Mouse (Mus musculus): ENCODE measurements around the gene Elof1. TPM values are rescaled to one million over a fixed set of nuclear protein-coding genes. Genes with fewer than 3 reads are reported as not detected.
"Not testable (repeated sequence)": the region's sequence is repeated elsewhere in the genome, so short reads cannot be mapped to it uniquely, and the experiment has no call there.

The Elof1 gene
- total RNA-seq, 2 experiments from 2014 or later = 60.4 to 60.7 TPM

DNA sequence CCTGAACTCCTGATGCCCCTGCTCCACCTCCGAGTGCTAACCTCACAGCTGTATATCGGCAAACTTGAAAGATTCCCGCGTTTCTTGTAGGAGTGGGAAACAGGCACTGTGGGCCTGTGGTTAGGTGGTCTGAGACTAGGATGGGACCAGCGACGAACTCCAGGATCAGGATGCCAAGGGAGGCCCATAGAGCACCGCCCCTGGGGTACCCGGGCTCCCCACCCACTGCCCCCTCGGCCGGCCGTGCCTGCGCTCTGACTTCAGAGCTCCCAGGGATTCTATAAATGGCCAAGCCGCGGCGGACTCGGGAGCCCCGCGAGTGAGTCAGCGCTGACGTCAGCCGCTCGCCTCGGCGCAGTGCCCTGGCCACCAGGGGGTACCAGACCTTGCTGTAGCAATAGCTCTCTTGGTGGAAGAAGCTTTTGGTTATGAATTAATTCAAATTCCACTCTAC, 21.1 kb downstream of the Elof1 start:
- peak; percentile 72 to 75 for DNase-seq (ENCODE audit: low spot score in 2 of 2)

DNA sequence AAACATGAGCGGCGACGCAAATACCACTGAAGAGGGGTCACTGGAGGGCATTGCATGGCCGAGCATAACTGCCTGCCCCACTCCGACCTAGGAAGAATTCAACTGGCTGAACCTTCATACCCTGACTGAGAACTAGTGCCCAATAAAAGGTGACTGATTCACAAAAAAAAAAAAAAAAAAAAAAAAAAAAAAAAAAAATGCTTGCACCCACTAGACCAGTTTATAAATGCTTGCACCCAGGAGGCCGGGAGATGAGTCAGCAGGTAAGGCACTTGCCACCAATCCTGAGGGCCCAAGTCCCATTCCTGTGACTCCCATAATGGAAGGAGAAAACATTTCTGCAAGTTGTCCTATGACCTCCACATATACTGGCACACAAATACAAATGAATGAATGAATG, 24.2 kb downstream of the Elof1 start:
- DNase-seq (ENCODE audit: low spot score in 2 of 2) = no peak

DNA sequence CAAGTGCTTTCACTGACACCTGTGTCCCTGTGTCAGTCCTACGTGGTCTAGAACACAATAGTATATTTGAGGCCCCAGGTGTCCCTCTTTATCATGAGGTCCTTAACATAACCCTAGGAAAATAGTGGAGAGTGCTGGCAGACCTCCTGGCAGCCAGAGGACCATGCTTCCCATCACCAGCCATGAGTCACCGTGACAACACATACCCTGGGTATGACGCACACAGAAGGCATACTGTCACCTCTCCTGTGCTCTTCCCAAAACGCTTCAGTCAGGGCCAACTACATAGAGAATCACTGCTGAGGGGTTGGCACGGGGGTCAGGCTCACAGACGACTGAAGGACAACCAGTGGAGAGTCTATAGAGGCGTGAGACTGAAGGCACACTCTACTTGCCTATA, 27.0 kb downstream of the Elof1 start:
- no peak for DNase-seq (ENCODE audit: low spot score in 2 of 2)

DNA sequence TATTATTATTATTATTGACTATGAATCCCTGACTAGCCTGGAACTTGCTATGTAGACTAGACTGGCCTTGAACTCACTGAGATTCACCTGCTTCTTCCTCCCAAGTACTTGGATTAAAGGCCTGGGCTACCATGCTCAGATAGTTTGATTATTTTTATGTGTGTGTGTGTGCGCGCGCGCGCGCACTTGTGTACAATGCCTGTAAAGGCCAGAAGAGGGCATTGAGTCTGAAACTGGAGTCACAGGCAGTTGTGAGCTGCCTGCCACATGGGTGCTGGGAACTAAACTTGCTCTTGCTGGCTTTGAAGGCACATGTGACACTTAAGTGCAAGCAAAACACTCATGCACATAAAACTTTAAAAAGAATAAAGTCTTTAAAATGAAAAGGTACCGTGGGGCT, 27.7 kb downstream of the Elof1 start:
- DNase-seq (ENCODE audit: low spot score in 2 of 2) = no peak

DNA sequence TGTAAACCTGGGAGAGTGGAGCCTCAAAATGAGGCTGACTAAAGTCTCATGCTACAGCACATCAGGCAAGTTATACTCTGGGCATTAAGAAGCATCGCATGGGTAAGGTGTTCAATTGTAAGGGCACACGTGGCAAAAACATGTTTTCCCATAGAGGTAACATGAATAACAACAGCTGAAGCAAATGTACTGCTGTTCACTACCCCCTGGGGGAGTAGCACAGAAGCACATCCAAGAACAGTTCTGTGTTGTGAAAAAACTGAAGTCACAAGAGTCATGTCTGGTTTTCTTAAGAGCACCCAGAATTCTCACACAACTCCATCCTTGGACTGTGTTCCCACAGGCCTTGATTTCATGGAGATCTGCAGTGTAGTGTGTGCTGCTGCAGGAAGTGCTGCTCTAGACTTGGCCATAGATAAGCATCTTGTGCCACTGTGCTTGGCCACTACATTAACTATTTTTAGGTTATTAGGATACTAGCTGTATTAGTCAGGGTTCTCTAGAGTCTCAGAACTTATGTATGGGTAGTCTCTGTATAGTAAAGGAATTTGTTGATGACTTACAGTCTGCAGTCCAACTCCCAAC, 29.8 kb downstream of the Elof1 start:
- no peak for DNase-seq (ENCODE audit: low spot score in 2 of 2)

DNA sequence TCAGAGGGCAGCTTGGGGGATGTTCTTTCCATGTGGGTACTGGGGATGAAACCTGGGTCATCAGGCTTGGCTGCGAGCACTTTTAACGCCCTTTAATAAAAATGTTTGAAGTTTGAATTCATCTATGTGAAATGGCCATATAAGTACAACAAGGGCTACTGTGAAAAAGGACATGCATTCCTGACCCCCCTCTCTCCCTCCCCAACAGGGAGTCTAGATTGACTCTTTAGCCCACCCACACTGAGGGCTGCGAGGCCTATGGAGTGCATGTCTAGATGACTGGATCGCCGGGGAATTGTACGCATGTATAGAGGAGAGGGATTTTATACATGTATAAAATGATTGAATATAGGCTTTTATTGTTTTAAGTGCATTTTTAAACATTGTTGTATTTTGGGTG, 31.0 kb downstream of the Elof1 start:
- no peak for DNase-seq (ENCODE audit: low spot score in 2 of 2)

DNA sequence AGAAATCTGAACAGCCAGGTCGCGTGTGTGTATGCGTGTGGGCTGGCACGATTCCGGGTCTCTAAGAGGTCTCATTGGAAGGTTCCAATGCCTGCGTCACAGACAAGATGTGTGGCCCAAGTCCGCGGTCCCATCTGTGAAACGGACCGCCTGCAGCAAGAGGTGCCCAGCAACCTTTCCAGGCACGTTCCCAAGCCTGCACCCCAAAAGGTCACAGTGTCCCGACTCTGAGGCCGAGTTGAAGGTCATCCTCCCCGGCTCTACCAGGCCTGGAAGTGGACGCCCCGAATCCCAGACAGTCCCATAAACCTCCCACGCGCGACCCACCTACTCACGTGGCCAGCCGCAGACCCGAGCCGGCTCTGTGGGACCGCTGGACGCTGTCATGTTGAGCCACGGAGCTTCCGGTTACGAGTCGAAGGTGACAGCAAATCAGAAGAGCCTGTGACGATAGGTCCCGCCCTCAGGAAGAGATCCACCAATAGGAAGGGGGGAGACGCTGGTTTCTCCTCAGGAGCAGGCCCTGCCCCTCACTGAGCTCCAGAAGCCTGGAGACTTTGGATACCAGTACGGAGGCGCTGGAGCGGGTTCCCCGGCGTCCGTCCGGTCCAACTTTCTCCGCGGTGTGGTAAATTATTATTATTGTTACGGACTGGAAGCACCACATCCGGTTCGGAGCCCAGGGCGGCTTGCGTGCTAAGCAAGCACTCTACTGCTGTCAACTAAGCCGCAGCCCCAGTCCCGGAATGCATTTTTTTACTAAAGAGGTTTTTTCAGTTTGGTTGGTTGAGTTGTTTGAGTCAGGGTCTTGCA, 31.7 kb downstream of the Elof1 start, which contains the start of gene Ecsit:
TSS of gene Ecsit (minus strand) at position 417 of the 813 bp plus-strand sequence.
- peak; percentile 91 to 95 for DNase-seq (ENCODE audit: low spot score in 2 of 2)

DNA sequence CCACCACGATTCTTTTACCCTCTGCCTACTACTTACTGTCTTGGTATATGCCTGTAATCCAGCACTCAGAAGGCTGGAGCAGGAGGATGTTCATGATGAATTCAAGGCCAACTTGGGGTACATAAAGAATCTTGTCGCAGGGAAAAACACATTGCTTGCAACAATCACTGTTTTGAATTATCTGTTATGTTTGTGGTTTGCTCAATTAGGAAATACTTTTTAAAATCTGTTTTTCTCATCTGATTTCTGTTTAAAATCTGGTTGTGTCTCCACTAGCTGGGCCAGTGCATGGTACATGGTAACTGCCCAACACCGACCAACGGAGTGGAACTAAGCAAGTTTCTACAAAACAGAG, 32.3 kb downstream of the Elof1 start:
- no peak for DNase-seq (ENCODE audit: low spot score in 2 of 2)

DNA sequence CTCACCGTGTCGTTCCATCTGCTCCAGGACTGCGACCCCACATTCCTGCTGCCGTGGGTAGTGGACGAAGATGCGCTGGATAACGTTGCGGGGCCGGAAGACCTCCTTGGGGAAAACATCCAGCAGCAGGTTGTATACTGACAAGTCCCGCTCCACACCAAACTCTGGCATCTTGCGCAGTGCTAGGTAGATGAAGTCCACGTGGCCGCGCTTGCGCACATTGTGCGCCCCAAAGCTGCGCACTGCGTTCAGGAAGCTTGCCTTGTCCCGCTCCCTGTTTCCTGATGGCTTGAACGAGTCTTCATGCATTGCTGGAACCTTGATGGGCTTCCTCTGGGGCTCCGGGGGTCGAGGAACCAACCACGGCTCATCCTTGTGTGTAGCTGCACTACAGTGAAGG, 40.7 kb downstream of the Elof1 start:
- no peak for DNase-seq (ENCODE audit: low spot score in 2 of 2)

DNA sequence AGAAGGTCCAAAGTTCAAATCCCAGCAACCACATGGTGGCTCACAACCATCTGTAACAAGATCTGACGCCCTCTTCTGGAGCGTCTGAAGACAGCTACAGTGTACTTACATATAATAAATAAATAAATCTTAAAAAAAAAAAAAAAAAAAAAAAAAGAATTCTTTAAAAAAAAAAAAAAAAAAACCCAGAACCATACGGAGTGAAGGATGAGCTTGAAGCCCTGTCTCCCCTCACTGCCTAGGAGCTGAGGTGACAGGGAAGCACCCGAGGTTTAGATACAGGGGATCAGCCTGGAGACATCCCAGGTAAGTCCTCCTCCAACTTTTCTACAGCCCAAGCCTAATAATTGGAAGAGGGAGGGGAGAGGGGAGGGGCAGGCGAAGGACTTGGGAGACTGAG, 41.2 kb downstream of the Elof1 start:
- not testable (repeated sequence) for DNase-seq (ENCODE audit: low spot score in 2 of 2)

DNA sequence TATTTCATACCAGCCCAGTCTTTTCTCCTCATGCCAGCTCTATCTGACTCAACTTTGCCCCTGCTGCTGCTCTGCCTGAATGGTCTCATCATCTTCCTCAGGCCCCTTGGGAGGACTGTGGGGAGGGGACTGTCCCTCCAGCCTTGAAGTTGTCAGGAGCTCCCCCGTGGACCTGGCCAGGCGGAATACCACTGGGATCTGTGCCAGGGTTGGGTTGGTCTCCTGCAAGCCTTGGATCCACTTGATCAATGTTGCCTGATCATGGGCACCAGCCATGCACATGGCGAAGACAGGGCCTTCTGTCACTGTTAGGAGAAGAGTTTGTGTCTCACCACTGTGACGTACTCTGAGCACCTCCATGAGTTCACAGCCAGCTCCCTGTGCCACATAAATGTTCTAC, 44.7 kb downstream of the Elof1 start:
- no peak for DNase-seq (ENCODE audit: low spot score in 2 of 2)

DNA sequence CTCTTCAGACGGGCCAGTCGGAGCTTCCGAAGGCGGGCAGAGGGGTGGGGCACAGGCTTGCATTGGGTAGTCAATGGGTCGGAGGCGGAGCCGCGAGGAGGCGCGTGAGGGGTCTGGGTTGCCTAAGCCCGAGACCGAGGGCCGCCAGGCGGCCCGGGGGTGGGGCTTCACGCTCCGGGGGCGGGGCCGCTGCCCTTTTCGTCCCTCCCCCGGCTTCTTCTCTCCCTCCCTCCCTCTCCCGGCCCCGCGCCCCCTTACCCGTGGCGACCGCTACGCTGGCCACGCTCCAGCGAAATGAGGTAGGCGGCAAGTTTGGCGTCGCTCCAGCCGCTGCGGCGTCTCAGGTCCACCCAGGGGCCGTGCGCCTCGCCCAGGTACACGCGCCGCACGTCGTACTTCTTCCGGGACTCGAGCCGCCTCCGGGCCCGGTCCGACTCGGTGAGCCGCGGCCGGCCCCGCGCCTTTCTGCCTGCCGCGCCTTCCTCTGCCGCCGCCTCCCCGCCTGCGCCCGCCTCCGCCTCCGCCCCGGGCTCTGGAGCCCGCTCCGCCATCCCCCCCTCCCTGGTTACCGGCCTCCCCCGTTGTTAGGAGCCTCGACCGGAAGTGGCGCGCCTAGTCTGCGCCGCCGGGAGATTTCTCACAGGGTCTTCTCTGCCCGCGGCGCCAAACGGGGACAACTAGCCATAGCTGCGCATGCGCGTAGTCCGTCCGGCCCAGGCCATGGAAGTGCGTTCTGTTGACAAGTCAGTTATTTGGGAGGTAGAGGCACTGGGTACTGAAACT, 46.0 kb downstream of the Elof1 start, which contains the start of the genes Gm49318 and Zfp653:
TSS of gene Gm49318 (minus strand) at position 469 of the 783 bp plus-strand sequence.
TSS of gene Zfp653 (minus strand) at position 586 of the 783 bp plus-strand sequence.
- peak; percentile 98 for DNase-seq (ENCODE audit: low spot score in 2 of 2)

DNA sequence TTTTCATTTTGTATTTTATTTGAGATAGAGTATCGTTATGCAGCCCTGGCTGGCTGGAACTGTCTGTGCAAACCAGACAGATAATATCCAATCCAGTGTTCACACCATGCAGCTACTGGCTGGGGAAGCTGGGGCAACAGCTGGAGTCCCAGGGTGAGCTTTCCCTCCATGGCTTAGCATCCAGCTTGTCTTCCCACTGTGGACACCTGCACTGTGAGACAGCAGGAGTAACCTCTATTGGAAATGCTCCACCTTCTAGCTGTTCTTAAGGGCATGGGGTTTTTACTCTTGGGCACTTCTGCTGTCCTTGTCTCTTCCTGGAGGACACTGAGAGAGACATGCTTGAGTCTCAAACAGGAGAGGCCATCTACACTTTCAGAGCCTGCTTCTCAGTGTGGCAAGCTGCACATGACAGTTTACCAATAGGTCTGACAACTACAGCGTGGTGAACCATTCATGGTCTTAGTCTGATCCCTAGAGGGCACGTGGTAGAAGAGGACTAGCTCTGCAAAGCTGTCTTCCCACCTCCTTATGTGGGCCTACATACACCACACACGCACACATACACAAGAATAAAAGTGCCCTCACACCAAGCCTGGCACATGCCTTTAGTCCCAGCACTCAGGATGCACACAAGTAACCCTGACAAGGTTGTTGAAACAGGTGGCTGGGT, 47.0 kb downstream of the Elof1 start:
- no peak for DNase-seq (ENCODE audit: low spot score in 2 of 2)

DNA sequence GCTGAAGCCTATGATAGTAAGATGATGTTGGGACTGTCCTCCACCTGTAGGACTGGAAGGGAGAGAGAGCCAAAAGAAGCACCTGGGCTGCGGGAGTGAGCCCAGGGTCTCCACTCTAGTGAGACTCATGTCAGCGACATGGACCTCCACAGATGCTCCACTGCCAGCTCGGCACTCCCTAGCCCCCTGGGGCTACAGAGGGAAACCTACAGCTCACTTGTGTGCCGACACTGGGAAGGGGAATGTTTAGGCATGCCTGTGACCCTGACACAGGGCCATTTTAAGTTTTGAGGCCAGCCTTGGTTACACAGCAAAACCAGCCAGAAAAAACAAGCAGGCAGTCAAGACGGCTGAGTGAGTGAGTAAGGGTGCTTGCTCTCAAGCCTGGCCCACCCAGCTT, 49.8 kb downstream of the Elof1 start:
- no peak for DNase-seq (ENCODE audit: low spot score in 2 of 2)

DNA sequence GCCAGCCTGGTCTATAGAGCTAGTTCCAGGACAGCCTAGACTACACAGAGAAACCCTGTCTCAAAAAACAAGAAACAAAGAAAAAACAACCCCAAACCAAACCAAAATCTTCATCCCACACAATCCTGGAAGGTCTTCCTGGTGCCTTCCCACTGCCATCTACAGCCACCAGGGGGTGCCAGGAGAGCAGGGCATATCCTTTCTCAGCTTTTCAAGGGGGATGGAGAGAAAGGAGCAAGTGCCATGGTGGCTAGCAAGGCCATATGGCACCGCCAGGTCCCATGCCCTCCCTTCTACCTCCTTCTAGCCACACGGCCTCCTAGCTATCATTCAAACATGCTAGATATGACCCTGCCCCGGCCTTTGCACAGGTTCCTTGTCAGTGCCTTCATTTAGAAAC, 50.5 kb downstream of the Elof1 start:
- DNase-seq (ENCODE audit: low spot score in 2 of 2) = no peak

DNA sequence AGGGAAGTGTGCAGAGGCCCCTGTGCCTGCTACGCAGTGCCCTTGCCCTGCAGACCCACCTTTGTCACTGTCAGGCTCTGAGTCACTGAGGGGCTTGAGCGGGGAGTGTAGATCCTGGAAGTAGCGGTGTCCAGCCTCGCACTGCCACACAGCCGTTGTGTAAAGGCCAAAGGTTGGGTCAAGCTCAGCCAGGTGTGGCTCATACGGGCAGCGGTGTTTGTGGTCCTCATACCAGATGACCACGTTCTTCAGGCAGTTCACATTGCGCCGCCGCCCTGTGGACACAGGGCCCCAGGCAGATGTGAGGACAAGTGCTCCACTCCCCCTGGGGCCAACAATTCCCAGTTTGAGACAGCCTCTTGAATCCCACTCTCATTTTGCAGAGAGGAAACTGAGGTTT, 51.3 kb downstream of the Elof1 start:
- no peak for DNase-seq (ENCODE audit: low spot score in 2 of 2)

DNA sequence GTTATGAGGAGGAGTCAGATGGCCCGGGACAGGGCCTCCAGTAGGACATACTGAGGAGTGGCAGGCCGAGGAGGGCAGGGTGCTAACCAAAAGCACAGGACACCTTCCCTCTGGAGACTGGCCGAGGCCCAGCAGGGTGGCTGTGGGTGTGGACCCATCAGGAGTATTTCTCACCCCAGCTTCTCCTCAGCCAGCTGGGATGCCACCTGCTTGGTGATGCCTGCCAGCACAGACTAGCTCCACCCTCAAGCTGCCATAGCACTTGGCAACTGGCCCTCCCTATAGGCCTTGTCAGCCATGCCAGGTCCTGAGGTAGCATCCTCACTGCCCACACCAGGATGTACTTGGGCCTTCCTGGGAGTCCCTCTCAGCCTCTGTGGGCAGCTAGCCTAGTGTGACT, 52.6 kb downstream of the Elof1 start:
- no peak for DNase-seq (ENCODE audit: low spot score in 2 of 2)
